Mouse (Mus musculus) midbrain, embryonic 12.5 days (tissue): ENCODE data around the gene Ap1m1. TPM values are rescaled to one million over a fixed set of nuclear protein-coding genes. Genes with fewer than 3 reads are reported as not detected.

Experiments
- ATAC-seq: fragments of 200-750 bp; cut with Nextera tagmentation; 2 replicates; pipeline ENCODE4 v1.8.0; 2017; ENCODE audit warnings: low read depth, moderate TSS enrichment, moderate library complexity; ENCODE audit not compliant: low FRiP score
- H3K27ac ChIP-seq: fragments of 300-500 bp; sonication (generic); replicated peaks from 2 replicates; pipeline ENCODE4 v1.5.1; 2016; ENCODE audit warnings: mild to moderate bottlenecking
- H3K27me3 ChIP-seq: fragments of 300-500 bp; sonication (generic); 2 replicates; pipeline ENCODE4 v1.6.1; 2016; ENCODE audit warnings: mild to moderate bottlenecking
- H3K36me3 ChIP-seq: fragments of 300-500 bp; sonication (generic); 2 replicates; pipeline ENCODE4 v1.6.1; 2016
- H3K4me1 ChIP-seq: fragments of 300-500 bp; sonication (generic); 2 replicates; pipeline ENCODE4 v1.6.1; 2016
- H3K4me2 ChIP-seq: fragments of 300-500 bp; sonication (generic); replicated peaks from 2 replicates; pipeline ENCODE4 v1.6.1; 2016; ENCODE audit warnings: mild to moderate bottlenecking, moderate library complexity
- H3K4me3 ChIP-seq: fragments of 300-500 bp; sonication (generic); 2 replicates; pipeline ENCODE4 v1.5.1; 2016; ENCODE audit warnings: mild to moderate bottlenecking
- H3K9ac ChIP-seq: fragments of 300-500 bp; sonication (generic); replicated peaks from 2 replicates; pipeline ENCODE4 v1.6.1; 2016; ENCODE audit warnings: mild to moderate bottlenecking, moderate library complexity
- H3K9me3 ChIP-seq: fragments of 300-500 bp; sonication (generic); 2 replicates; pipeline ENCODE4 v1.6.1; 2016; ENCODE audit warnings: mild to moderate bottlenecking
- WGBS: fragments of 180-500 bp; shearing (Covaris S2); methylation state at CpG from one replicate; pipeline ENCODE4 v1.1.7; 2016; 5-methylcytosine and 5-hydroxymethylcytosine counted together
- polyA plus RNA-seq: library from polyadenylated mRNA; unstranded; fragments of >200 nt; fragmentation: Nextera tagmentation; extraction: Ambion mirVana; gene quantifications from 2 replicates; pipeline ENCODE4 v1.2.1, GENCODE M21; 2016

Ap1m1 gene
- polyA plus RNA-seq = 210 and 211 TPM in 2 replicates

DNA sequence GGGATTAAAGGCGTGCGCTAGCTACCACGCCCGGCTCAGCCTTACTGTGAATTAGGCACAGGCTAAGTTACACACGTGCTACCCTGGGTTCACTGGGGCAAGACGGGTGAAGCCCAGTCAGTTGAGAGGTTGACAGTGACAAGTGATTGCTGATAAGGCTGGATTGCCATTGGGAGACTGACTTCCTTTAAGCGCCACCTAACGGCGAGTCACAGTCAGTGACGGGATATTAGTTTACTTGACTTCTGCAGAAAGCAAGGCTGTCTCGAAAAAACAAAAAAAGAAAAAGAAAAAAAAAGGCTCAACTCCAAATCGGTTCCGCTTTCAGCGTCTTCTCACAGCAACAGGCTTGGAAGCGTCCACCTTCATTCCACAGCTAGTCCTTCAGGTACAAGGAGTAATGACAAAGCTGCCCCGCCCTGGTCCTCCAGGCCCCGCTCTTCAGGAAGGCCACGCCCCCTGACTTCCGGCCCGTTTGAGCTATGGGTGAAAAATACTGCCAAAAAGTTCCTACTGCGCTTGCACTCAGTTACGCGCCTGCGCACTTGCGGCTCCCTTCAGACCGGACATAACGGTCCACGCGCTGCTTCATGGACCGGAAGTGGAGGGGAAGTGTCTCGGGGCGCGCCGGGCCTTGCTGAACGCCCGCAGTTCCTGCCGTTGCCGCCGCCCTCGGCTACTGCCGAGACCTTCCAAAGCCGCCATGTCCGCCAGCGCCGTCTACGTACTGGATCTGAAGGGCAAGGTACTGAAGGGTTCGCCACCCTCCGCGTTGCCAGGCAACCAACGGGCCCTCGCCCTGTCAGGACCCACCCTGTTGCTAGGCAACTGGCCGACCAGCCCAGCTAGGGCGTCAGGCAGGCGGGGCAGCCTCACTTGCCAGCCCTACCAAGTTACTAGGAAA, at the start of gene Ap1m1:
TSS of gene Ap1m1 (plus strand) at position 520 of the 904 bp plus-strand sequence.
- Histone ChIP-seq H3K9ac (peak within 1 kb of the TSS; percentile 54), H3K4me2 (peak within 1 kb of the TSS; percentile 60), H3K36me3 (peaks cover 7% of the 10 kb centered on the region), H3K4me1 (peaks cover 16% of the 10 kb centered on the region), H3K4me3 (peak within 1 kb of the TSS; percentile 64), H3K27ac (peak within 1 kb of the TSS; percentile 95), H3K9me3 (no peaks in the 10 kb centered on the region), H3K27me3 (no peaks in the 10 kb centered on the region)
- WGBS = under 1% methylated on average over 54 of the region's 54 CpGs
- peak; percentile 97 for ATAC-seq

- no peak overlapping the region for H3K9ac ChIP-seq
- H3K27ac ChIP-seq = no peak overlapping the region
- no peak overlapping the region for H3K4me2 ChIP-seq
- H3K27me3 ChIP-seq = no peaks in the 10 kb centered on the region
- H3K4me1 ChIP-seq = no peaks in the 10 kb centered on the region
- H3K36me3 ChIP-seq = no peaks in the 10 kb centered on the region
- H3K9me3 ChIP-seq = no peaks in the 10 kb centered on the region
- no peak overlapping the region for H3K4me3 ChIP-seq
- 92% methylated on average over 2 of the region's 2 CpGs for WGBS
- ATAC-seq = no peak
Observed at GRCm38 (mm10) chr8:72190215-72190539, 49.6 kb upstream of the Ap1m1 start.

GRCm38 (mm10) chr8:72192065-72192464, 47.8 kb upstream of the Ap1m1 start:
- H3K4me1 ChIP-seq = no peaks in the 10 kb centered on the region
- no peak overlapping the region for H3K27ac ChIP-seq
- no peaks in the 10 kb centered on the region for H3K27me3 ChIP-seq
- H3K4me3 ChIP-seq = no peak overlapping the region
- no peak for ATAC-seq
- no peak overlapping the region for H3K4me2 ChIP-seq
- H3K36me3 ChIP-seq = no peaks in the 10 kb centered on the region
- no peaks in the 10 kb centered on the region for H3K9me3 ChIP-seq
- H3K9ac ChIP-seq = no peak overlapping the region

DNA sequence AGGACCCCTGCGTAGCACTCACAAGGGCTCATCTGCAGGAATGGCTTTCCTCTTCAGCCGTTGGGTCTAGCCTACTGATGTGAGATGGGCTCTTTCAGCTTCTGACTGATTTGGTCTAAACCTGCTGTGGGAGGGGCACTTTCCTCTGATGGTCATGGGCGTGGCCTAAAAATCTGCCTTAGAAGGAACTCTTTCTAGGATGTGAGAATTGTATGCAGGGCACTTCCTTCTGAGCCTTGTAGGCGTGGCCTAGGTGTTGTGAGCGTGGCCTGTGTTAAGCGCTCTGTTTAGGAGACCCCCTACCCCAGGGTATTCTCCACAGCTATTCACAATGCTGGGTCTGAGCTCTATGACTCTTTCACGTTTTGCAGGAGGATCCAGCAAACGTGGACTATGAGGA, 41.8 kb upstream of the Ap1m1 start:
- H3K27me3 ChIP-seq = no peaks in the 10 kb centered on the region
- no peak overlapping the region for H3K9ac ChIP-seq
- no peak overlapping the region for H3K4me2 ChIP-seq
- 67% methylated on average over 8 of the region's 8 CpGs for WGBS
- no peaks in the 10 kb centered on the region for H3K4me1 ChIP-seq
- peaks cover 15% of the 10 kb centered on the region for H3K9me3 ChIP-seq
- no peaks in the 10 kb centered on the region for H3K36me3 ChIP-seq
- no peak overlapping the region for H3K4me3 ChIP-seq
- no peak overlapping the region for H3K27ac ChIP-seq
- no peak for ATAC-seq

DNA sequence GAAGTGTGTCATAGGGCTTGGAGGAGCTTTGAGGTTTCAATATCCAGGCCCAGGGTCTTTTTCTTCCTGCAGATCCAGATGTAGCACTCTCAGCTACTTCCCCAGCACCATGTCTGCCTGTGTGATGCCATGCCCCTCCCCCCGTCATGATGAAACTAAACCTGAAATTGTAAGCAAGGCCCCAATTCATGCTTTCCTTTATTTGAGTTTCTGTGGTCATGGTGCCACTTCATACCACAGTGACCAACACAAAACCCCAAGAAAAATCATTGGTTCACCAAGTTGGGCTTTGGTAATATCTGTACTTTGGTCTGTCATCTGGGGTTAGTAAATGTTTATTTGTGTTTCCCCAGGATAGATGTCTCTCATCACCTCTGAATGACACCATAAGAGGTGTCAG, 31.2 kb upstream of the Ap1m1 start:
- H3K36me3 ChIP-seq = no peaks in the 10 kb centered on the region
- H3K4me3 ChIP-seq = no peak overlapping the region
- peaks cover 5% of the 10 kb centered on the region for H3K27me3 ChIP-seq
- H3K9ac ChIP-seq = no peak overlapping the region
- peaks cover 6% of the 10 kb centered on the region; the same call in 1 of the 2 replicates for H3K9me3 ChIP-seq
- H3K4me1 ChIP-seq = no peaks in the 10 kb centered on the region
- H3K27ac ChIP-seq = no peak overlapping the region
- WGBS = 80% methylated on average over 1 of the region's 1 CpGs
- H3K4me2 ChIP-seq = no peak overlapping the region
- no peak for ATAC-seq

- H3K4me2 ChIP-seq = no peak overlapping the region
- no peaks in the 10 kb centered on the region for H3K9me3 ChIP-seq
- no peak overlapping the region for H3K9ac ChIP-seq
- H3K27ac ChIP-seq = no peak overlapping the region
- peaks cover 10% of the 10 kb centered on the region for H3K27me3 ChIP-seq
- H3K36me3 ChIP-seq = no peaks in the 10 kb centered on the region
- H3K4me3 ChIP-seq = no peak overlapping the region
- no peaks in the 10 kb centered on the region for H3K4me1 ChIP-seq
- WGBS = 80% methylated on average over 4 of the region's 4 CpGs
- no peak for ATAC-seq
Observed at GRCm38 (mm10) chr8:72210222-72210621, 29.6 kb upstream of the Ap1m1 start.

- Histone ChIP-seq H3K27me3 (peaks cover 10% of the 10 kb centered on the region), H3K36me3 (no peaks in the 10 kb centered on the region), H3K9me3 (no peaks in the 10 kb centered on the region), H3K4me3 (no peak overlapping the region), H3K4me2 (no peak overlapping the region), H3K9ac (no peak overlapping the region), H3K27ac (no peak overlapping the region), H3K4me1 (no peaks in the 10 kb centered on the region)
- WGBS = 74% methylated on average over 2 of the region's 2 CpGs
- ATAC-seq = no peak
Observed at GRCm38 (mm10) chr8:72210710-72211109, 29.1 kb upstream of the Ap1m1 start.

DNA sequence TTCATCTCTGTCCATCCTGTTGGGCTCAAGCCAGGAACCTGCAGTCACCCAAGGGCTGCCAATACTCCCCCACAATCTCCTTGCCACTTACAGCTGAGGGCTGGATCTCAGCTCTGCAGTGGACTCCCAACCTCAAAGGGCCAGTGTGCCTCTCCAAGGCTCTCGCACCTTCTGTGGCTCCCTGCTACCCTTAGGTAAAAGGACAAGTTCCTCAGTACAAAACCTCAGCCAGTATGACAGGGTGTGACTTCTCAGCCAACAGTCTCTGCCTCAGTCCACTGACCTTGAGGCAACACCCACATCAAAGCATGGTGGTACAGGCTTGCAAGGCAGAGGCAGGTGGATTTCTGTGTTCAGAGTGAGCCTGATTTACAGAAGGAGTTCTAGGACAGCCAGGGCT, 28.0 kb upstream of the Ap1m1 start:
- Histone ChIP-seq H3K4me3 (no peak overlapping the region), H3K9me3 (no peaks in the 10 kb centered on the region), H3K27ac (no peak overlapping the region), H3K36me3 (no peaks in the 10 kb centered on the region), H3K4me1 (no peaks in the 10 kb centered on the region), H3K9ac (no peak overlapping the region), H3K27me3 (peaks cover 15% of the 10 kb centered on the region), H3K4me2 (no peak overlapping the region)
- no peak for ATAC-seq
- WGBS = 91% methylated on average over 1 of the region's 1 CpGs

GRCm38 (mm10) chr8:72212751-72213150, 27.1 kb upstream of the Ap1m1 start, which contains the start of gene Cib3:
Gene Cib3, minus strand, starts transcription at chr8:72212837.
- no peaks in the 10 kb centered on the region for H3K9me3 ChIP-seq
- 75% methylated on average over 4 of the region's 4 CpGs for WGBS
- no peak for ATAC-seq
- H3K27ac ChIP-seq = no peak within 1 kb of the TSS
- no peak within 1 kb of the TSS for H3K4me3 ChIP-seq
- H3K4me1 ChIP-seq = no peaks in the 10 kb centered on the region
- no peak within 1 kb of the TSS for H3K9ac ChIP-seq
- H3K4me2 ChIP-seq = no peak within 1 kb of the TSS
- no peaks in the 10 kb centered on the region for H3K36me3 ChIP-seq
- H3K27me3 ChIP-seq = peaks cover 16% of the 10 kb centered on the region

DNA sequence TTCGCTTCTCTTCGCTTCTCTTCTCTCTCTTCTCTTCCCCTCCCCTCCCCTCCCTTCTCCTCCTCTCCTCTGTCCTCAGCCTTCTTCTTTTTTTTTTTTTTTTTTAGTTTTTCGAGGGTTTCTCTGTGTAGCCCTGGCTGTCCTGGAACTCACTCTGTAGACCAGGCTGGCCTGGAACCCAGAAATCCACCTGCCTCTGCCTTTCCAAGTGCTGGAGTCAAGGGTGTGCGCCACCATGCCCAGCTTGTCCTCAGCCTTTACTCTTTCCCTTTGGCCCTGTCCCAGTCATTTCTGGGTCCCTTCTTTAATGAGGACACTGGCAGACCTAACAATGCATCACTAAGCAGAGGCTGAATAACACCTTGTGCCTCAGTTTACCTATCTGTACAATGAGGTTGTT, 26.3 kb upstream of the Ap1m1 start, which contains the start of gene Gm11034:
TSS of gene Gm11034 (minus strand) at position 101 of the 400 bp plus-strand sequence.
- no peak within 1 kb of the TSS for H3K4me2 ChIP-seq
- H3K27ac ChIP-seq = no peak within 1 kb of the TSS
- no peaks in the 10 kb centered on the region for H3K36me3 ChIP-seq
- WGBS = 69% methylated on average over 4 of the region's 4 CpGs
- peaks cover 16% of the 10 kb centered on the region for H3K27me3 ChIP-seq
- no peak within 1 kb of the TSS for H3K4me3 ChIP-seq
- no peak for ATAC-seq
- no peaks in the 10 kb centered on the region for H3K9me3 ChIP-seq
- no peak within 1 kb of the TSS for H3K9ac ChIP-seq
- no peaks in the 10 kb centered on the region for H3K4me1 ChIP-seq

DNA sequence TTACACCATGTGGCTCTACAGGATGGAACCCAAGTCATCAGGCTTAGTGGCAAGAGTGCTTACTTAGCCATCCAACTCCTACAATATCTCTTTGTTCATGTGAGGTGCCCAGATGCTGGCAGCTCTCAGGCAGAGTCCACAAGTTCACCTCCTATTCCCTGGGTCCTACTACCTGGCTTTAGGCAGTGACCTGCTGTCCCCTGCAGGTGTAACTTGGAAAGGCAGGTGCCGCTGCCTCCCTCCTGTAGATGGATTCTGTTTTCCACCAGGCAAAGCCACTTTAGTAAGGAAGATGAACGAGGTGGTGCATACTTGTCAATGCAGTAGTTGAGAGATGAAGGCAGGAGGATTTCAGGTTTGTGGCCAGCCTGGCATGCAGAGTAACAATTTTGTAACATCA, 24.8 kb upstream of the Ap1m1 start:
- Histone ChIP-seq H3K4me3 (no peak overlapping the region), H3K27ac (no peak overlapping the region), H3K4me1 (no peaks in the 10 kb centered on the region), H3K4me2 (no peak overlapping the region), H3K9ac (no peak overlapping the region), H3K27me3 (peaks cover 16% of the 10 kb centered on the region), H3K9me3 (no peaks in the 10 kb centered on the region), H3K36me3 (no peaks in the 10 kb centered on the region)
- ATAC-seq = no peak
- 48% methylated on average over 2 of the region's 2 CpGs for WGBS

- no peak overlapping the region for H3K27ac ChIP-seq
- 0 out of 2 replicates have a peak, but pooled peaks cover 2% of the 10 kb centered on the region for H3K36me3 ChIP-seq
- no peaks in the 10 kb centered on the region for H3K9me3 ChIP-seq
- peaks cover 16% of the 10 kb centered on the region for H3K27me3 ChIP-seq
- H3K4me3 ChIP-seq = no peak overlapping the region
- ATAC-seq = no peak
- H3K4me1 ChIP-seq = peaks cover 8% of the 10 kb centered on the region
- no peak overlapping the region for H3K4me2 ChIP-seq
- WGBS = 53% methylated on average over 1 of the region's 1 CpGs
- H3K9ac ChIP-seq = no peak overlapping the region
Observed at GRCm38 (mm10) chr8:72215871-72216270, 23.9 kb upstream of the Ap1m1 start.
